ENCODE assay signal across 7 mouse cellular contexts in the genomic region with DNA sequence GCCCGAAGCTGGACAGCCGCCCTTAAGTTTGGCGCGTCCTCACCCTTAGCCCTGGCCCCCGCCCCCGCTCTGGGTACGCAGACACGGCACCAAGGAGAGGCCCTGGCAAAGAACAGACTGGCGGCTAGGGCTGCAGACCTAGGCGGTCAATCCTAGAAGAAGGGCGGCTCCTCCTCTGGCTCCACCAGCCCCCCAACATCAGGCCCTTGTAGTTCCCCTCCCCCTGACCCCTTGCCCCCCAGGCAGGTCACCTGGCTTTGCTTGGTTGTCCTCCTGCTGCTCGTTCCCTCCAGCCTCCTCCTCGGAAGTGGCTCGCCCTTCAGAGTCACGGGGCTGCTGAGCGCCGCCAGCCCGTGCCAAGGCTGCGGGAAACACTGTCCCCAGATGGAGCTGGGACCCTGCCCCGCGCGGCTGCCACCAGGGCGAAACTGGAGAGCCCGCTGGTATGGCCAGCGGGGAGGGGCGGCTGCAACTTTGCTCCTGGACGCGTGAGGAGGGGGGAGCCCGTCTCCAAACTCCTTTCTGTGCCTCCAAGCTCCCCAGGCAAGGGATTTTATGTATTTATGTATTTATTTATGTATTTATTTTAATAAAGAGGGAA. TPM values are rescaled to one million over a fixed set of nuclear protein-coding genes. Genes with fewer than 3 reads are reported as not detected.
DNase-seq lines count a peak whose midpoint lies in the region; ATAC-seq and TF ChIP-seq lines count a peak whose summit lies in the region.

No protein-coding gene starts in this region.

- H3K9me3 ChIP-seq in lung, embryonic 15.5 days, result no peaks in the 10 kb centered on the region

- peak overlapping the region; percentile 74 for H3K4me2 ChIP-seq in lung, embryonic 15.5 days

- no peak overlapping the region for H3K27ac ChIP-seq in bone marrow, adult 2 months (ENCODE audit: control insufficient read depth, insufficient read depth, low read depth, low read length, poor library complexity)
- no peak overlapping the region for H3K27ac ChIP-seq in lung, embryonic 15.5 days

- no peaks in the 10 kb centered on the region for H3K27me3 ChIP-seq in lung, embryonic 15.5 days

- peak overlapping the region; percentile 38 for H3K9ac ChIP-seq in lung, embryonic 15.5 days

- peak; percentile 33 to 44 for DNase-seq in cerebellum, postnatal 25 days
- peak; percentile 61 to 68 for DNase-seq in heart, adult 18-20 months
- DNase-seq in kidney, adult 11 months, result peak; percentile 14
- DNase-seq in ovary, postnatal 14 days (ENCODE audit: low spot score), result peak; percentile 2
- no peak for DNase-seq in spleen, adult 18-20 months

- H3K4me3 ChIP-seq in bone marrow, adult 2 months (replicated peaks; ENCODE audit: control insufficient read depth, low read depth, low read length), result peak overlapping the region; percentile 61
- H3K4me3 ChIP-seq in lung, embryonic 15.5 days, result peak overlapping the region; percentile 46

- TF ChIP-seq POLR2A in bone marrow, adult 2 months (IDR thresholded peaks at IDR 0.05; ENCODE audit: borderline replicate concordance, control insufficient read depth, low read depth, low read length), result no peak

- peak; percentile 79 for ATAC-seq in lung, embryonic 15.5 days (ENCODE audit: borderline replicate concordance, extremely low read depth, low FRiP score, low TSS enrichment)

- no peaks in the 10 kb centered on the region; the same call in 1 of the 2 replicates for H3K4me1 ChIP-seq in bone marrow, adult 2 months (ENCODE audit: control insufficient read depth, insufficient read depth, low read length)
- H3K4me1 ChIP-seq in lung, embryonic 15.5 days, result no peaks in the 10 kb centered on the region

- no peak for TF ChIP-seq CTCF in bone marrow, adult 2 months (IDR thresholded peaks at IDR 0.05; ENCODE audit: control insufficient read depth, insufficient read depth, low read length)

- 19% methylated on average over 29 of the region's 29 CpGs for WGBS in bone marrow, adult 2 months
- 17% methylated on average over 27 of the region's 29 CpGs for WGBS in lung, embryonic 15.5 days

- no peaks in the 10 kb centered on the region for H3K36me3 ChIP-seq in lung, embryonic 15.5 days

RNA-seq across cellular contexts. Expression of a gene that starts 12.6 kb away (rescaled TPM):
- 14.0 and 30.7 TPM in 2 replicates for polyA plus RNA-seq in bone marrow, adult 2 months (2011; ENCODE audit: insufficient read depth, insufficient read length, low replicate concordance, missing spikeins)
- total RNA-seq in heart, adult 18-20 months (2021), result 10 to 100 TPM; 52.4 to 63.8 TPM
- polyA plus RNA-seq in lung, embryonic 15.5 days (2015; fragmentation: Nextera tagmentation; extraction: Ambion mirVana), result 15.8 and 20.6 TPM in 2 replicates

Comparison
In these comparisons a context has a peak if more than half of its experiments do, and no peak if none do; other contexts are left out.
1. DNase-seq: peak in cerebellum, postnatal 25 days (2 of 2), heart, adult 18-20 months (2 of 2), kidney, adult 11 months (single experiment) and ovary, postnatal 14 days (single experiment); none in spleen, adult 18-20 months (0 of 2).